Mouse (Mus musculus) c-Kit-positive CD71-positive TER-119-positive erythroid progenitor cells, embryonic 14.5 days (primary cell): ENCODE data around the gene Gm13288.
"Not testable (repeated sequence)": the region's sequence is repeated elsewhere in the genome, so short reads cannot be mapped to it uniquely, and the experiment has no call there.

Source experiments
- DNase-seq: peaks from one replicate; pipeline ENCODE4 v3.0.0-alpha.2; 2013; ENCODE audit warnings: low spot score

The Gm13288 gene

DNA sequence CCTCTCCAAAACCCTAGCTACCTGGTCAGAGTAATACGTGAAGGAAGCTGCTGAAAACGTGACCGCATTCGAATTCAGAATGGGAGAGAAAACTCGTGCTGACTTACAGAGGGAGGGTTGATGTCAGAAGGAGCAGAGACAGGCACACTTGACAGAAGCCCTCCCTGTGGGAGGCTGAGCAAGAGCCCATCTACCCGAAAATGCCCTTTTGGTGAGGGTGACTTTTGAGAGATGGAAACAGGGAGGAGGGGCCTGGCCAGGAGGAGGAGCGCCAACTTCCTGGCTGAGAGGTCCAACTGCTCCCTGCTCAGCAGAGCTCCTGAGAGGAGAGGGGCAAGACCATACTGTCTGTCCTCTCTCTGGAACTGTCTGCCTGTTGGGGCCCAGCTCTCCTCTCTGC is 6.0 kb upstream of the Gm13288 start, which contains the start of gene Gm13285:
Gm13285 (plus strand) TSS at position 301 of the 400 bp plus-strand sequence.
- DNase-seq = not testable (repeated sequence)

DNA sequence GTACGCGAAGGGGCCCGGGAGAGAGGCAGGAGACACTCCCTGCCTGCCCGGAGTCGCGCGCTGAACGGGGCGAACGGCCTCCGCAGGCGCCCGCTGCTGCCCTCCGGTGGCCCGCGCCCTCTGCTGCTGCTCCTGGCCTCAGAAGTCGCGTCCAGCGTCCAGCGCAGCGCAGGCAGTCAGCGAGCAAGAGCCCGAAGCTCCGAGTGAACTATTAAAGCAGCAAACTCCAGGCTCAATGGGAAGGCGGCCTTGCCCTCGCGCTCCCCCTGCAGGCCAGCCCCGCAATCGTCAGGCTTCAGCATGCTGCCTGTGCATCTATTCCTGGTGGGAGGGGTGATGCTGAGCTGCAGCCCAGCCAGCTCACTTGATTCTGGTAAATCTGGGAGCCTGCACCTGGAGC is 2.4 kb upstream of the Gm13288 start, which contains the start of gene Gm13287:
Gm13287 (plus strand) TSS at position 301 of the 400 bp plus-strand sequence.
- not testable (repeated sequence) for DNase-seq

DNA sequence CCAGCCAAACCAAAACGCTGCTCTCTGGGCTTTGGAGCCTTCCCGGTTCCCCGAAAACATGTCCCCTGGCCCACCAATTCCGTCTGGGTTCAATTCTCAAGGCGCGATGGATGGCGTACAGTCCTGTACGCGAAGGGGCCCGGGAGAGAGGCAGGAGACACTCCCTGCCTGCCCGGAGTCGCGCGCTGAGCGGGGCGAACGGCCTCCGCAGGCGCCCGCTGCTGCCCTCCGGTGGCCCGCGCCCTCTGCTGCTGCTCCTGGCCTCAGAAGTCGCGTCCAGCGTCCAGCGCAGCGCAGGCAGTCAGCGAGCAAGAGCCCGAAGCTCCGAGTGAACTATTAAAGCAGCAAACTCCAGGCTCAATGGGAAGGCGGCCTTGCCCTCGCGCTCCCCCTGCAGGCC is 430 bp downstream of the Gm13288 start:
- not testable (repeated sequence) for DNase-seq

DNA sequence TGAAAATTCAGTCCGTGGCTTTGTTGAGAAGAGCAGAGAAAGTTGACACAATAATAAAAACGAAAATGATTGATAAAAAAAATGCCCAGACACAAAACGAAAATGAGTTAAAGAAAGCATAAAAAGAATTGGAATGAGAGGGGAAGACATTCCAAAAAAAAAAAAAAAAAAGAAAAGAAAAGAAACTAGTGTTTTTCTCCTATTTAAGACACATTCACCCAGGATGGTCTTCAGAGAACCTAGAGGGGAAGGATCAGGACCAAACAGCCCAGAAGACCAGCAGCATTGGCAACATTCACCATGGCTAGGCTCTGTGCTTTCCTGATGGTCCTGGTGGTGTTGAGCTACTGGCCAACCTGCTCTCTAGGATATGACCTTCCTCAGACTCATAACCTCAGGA is 10.6 kb downstream of the Gm13288 start, which contains the start of gene Ifna7:
Ifna7 (plus strand) TSS at position 301 of the 400 bp plus-strand sequence.
- DNase-seq = no peak

DNA sequence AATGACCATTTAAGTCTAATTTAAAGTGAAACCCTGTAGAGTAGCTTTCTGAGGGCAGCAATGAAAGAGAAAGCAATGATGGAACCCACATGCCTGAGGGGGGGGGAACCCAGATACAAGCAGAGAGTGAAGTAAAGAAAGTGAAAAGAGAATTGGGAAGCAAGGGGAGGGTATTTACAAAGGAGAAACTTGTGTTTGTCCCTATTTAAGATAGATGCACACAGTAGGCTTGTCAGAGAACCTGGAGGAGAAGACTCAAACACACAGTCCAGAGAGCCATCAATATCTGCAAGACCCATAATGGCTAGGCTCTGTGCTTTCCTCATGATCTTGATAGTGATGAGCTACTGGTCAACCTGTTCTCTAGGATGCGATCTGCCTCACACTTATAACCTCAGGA is 14.3 kb downstream of the Gm13288 start, which contains the start of gene Ifna11:
Ifna11 (plus strand) TSS at position 301 of the 400 bp plus-strand sequence.
- DNase-seq = no peak

DNA sequence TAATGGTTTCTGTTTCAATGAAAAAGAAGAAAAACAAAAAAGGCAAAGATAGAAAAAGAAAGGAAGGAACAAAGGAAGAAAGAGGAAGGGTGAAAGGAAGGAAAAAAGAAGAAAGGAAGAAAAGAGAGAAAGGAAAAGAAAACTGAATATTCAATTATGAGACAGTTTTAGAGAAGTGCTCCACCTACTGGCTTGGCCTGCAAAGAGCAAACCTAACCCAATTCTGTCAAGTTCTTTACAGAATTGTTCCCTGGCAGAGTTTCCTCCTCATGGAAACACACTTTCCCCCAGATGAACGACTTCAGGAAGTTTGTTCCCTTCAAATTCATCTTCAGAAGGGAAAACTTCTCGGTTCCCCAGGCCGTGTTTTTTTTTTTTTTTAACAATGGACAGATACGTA is 17.7 kb downstream of the Gm13288 start:
- no peak for DNase-seq

DNA sequence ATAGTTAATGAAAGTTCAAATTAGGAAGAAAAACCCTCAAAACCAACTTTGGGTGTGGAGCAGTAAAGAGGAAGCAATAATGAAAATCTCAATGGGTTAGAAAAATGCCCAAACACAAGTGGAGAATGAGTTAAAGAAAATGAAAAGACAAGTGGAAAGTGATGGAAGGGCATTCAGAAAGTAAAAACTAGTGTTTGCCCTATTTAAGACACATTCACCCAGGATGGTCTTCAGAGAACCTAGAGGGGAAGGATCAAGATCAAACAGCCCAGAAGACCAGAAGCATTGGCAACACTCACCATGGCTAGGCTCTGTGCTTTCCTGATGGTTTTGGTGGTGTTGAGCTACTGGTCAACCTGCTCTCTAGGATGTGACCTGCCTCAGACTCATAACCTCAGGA is 21.8 kb downstream of the Gm13288 start, which contains the start of gene Ifna6:
Ifna6 (plus strand) TSS at position 301 of the 400 bp plus-strand sequence.
- not testable (repeated sequence) for DNase-seq

DNA sequence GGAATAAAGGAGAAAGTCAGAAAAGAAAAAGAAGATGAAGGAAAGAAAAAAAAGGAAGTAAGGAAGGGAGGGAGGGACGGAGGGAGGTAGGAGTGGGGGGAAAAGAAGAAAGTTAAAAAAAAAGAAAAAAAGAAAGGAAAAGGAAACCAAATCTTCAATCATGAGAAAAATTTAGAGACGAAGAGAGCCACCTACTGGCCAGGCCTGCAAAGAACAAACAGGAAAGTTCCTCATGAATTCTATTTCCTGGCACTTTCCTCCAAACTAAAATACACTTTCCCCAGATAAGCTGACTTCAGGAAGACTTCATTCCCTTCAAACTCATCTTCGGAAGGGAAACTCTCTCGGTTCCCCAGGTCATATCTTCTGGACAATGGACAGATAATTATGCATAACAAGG is 25.2 kb downstream of the Gm13288 start:
- DNase-seq = no peak

DNA sequence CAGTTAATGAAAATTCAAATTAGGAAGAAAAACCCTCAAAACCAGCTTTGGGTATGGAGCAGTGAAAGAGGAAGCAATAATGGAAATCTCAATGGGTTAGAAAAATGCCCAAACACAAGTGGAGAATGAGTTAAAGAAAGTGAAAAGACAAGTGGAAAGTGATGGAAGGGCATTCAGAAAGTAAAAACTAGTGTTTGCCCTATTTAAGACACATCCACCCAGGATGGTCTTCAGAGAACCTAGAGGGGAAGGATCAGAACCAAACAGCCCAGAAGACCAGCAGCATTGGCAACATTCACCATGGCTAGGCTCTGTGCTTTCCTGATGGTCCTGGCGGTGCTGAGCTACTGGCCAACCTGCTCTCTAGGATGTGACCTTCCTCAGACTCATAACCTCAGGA is 29.9 kb downstream of the Gm13288 start, which contains the start of gene Ifna5:
Ifna5 (plus strand) TSS at position 301 of the 400 bp plus-strand sequence.
- DNase-seq = not testable (repeated sequence)

DNA sequence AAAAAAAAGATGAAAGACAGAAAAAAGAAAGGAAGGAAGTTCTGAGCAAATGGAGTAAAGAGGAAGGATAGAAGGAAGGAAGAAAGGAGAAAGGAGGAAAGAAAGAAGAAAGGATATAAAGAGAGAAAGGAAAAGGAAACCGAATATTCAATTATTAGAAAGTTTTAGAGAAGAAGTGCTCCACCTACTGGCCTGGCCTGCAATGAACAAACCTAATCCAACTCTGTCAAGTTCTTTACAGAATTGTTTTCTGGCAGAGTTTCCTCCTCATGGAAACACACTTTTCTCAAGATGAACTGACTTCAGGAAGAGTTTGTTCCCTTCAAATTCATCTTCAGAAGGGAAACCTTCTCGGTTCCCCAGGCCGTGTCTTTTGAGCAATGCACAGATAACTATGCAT is 33.5 kb downstream of the Gm13288 start:
- no peak for DNase-seq

DNA sequence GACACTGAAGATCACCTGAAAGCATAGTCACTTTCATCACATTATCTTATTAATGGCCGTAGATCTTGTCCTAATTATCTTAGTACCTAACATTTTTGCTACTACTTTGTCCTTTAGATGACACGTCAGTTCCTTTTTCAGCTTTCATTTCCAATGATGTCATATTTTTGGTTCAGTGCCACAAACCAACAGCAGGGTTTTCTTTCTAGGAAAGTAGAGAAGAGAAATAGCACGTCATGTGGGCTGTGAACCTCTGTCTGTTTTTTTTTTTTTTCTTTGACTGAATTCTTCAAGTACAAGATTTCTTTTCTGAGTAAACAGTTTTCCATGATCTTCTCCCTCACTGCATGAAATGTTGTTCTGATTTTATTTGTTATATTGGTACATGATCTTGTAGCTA is 34.7 kb downstream of the Gm13288 start:
- DNase-seq = no peak

DNA sequence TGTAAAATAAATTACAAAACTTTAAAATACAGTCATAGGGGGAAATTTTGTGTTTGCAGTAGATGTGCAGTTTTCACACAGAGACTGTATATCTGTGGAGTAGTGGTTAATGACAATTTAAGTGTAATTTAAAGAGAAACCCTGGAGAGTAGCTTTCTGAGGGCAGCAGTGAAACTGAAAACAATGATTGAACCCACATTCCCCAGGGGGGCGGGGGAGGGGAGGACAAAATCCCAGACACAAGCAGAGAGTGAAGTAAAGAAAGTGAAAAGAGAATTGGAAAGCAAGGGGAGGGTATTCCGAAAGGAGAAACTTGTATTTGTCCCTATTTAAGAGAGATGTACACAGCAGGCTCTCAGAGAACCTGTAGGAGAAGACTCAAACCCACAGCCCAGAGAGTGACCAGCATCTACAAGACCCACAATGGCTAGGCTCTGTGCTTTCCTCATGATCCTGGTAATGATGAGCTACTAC is 36.1 kb downstream of the Gm13288 start, which contains the start of gene Ifna4:
Ifna4 (plus strand) TSS at position 424 of the 474 bp plus-strand sequence.
- DNase-seq = no peak

DNA sequence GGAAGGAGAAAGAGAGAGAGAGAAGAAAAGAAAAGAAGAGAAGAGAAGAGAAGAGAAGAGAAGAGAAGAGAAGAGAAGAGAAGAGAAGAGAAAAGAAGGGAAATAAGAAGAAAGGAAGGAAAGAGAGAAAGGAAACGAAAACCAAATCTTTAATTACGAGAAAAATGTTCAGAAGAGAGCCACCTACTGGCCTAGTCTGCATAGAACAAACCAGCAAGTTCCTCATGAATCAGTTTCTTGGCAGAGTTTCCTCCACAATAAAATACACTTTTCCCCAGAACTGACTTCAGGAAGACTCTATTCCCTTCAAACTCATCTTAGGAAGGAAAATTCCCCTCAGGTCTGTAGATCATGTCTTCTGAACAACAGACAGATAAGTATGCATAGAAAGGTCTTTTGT is 40.0 kb downstream of the Gm13288 start:
- no peak for DNase-seq

DNA sequence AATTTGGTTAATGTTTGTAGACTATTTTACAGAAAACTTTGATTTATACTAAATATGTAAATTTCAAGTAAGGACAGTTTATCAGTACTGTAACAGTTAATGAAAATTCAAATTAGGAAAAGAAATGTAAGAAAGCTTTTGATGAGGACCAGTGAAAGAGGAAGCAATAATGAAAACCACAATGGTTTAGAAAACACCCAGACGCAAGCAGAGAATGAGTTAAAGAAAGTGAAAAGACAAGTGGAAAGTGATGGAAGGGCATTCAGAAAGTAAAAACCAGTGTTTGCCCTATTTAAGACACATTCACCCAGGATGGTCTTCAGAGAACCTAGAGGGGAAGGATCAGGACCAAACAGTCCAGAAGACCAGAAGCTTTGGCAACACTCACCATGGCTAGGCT is 44.4 kb downstream of the Gm13288 start, which contains the start of gene Ifna1:
Ifna1 (plus strand) TSS at position 390 of the 400 bp plus-strand sequence.
- no peak for DNase-seq

DNA sequence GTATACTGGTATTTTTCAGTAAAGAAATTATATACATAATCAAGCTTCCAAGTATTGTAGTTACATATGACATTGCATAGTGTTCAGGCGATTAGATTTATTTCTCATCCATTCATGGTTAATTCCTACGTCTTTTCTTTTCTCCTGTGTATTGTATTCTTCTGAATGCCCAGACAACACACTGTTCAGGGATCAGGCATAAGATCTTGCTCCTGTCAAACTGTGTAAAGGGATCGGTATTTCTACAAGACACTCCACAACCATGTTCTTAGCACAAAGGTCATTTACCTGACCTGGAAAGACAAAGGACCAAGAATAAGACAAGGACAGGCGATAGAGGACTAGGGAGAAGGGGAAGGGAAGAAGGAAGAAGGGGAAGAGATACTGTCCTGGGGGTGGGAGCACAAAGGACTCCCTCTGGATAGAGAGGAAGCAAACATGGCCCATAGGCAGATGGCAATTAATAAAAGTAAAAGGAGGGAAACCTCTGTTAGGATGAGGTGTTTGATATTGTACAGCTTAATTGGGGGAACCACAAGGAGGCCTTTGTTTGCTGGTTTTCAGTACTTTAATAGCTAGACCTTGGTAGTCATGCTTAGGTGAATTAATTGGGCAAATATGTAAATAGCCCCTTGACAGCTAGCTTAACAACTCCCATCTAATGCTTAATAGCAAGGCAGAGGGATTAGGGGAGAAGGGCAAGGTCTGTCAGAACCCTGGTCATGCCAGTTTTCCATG is 45.9 kb downstream of the Gm13288 start:
- no peak for DNase-seq
